Mouse (Mus musculus) heart, postnatal 25 days (tissue): ENCODE results near the gene Cdc42ep5. TPM values are rescaled to one million over a fixed set of nuclear protein-coding genes. Genes with fewer than 3 reads are reported as not detected.

Experiments
- DNase-seq: peaks from one replicate; pipeline ENCODE4 v3.0.0; 2022; ENCODE audit warnings: low spot score
- intact Hi-C: fragments of 180-260 bp; cut with DNase I; formaldehyde crosslinking; loops from one replicate; pipeline ENCODE4 v1.15.1; 2025
- total RNA-seq, 2 experiments: library from RNA; stranded (reverse); gene quantifications; 2 replicates each; pipeline ENCODE4 v1.2.3; 2021

Cdc42ep5 gene
- total RNA-seq, 2 experiments from 2014 or later = 5.7 to 5.9 TPM

- DNase-seq = no peak
- intact Hi-C loops = loop anchor here (2.0 to 10.0 kb wide), 2 partner anchors 295 to 373 kb away; partner anchors contain the start of gene Ppp1r12c
These were observed 32.7 kb downstream of the Cdc42ep5 start for GRCm38 (mm10) chr7:4131964-4132363.

DNA sequence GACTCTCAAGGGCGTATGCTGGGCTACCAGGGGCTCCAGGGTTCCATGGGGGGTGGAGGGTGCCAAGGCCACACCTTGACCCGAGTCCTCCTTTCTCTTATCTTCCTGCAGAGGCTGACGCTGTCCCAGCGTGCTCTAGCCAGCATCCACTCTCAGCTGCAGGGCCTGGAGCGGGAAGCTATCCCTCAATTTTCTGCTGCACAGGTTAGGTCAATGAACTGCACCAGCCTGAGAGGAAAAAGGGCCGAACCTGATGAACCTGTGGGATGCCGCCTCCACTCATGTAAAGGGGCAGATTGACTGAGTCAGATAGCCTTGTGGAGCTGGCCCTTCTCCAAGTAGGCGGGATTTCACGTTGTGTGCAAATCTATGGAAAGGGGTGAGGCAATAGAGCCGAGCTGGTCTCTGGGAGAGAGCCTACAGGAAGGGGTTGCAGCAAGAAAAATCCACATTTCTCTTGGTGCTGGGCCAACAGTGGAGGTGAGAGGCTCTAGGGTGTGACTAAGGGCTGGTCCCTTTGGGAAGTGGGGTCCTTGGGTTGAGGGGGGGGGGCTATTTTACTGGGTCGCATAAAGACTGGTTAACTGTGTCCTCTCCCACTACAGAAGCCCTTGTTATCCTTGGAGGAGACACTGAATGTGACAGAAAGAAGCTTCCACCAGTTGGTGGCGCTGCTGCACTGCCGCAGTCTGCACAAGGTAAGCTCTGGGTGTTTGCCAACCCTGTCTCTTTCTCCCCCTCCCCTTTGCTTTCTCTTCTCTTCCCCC, 33.8 kb downstream of the Cdc42ep5 start:
- DNase-seq = no peak
- intact Hi-C loops = loop anchor here (2.0 to 10.0 kb wide), 2 partner anchors 296 to 374 kb away; partner anchors contain the start of gene Ppp1r12c

DNA sequence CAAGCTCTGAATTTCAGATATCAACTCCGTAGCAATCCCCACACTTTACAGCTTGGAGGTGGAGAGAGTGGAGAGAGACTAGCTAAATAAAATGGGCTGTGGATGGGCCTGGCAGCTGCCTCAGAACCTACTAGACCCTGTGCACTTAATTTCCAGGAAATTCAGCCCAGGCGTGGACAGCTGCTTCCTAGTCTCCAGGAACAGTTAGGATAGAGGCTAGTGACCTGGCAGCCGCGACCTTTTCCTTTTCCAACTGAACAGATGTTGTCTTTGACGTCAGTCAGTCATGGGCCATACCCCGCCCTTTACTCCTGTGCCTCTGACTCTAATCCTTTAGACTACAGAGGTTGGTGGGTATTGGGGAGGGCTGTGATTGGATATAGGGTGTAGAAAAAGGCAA, 35.8 kb downstream of the Cdc42ep5 start:
- intact Hi-C loops = no loop called here
- peak; percentile 55 for DNase-seq

DNA sequence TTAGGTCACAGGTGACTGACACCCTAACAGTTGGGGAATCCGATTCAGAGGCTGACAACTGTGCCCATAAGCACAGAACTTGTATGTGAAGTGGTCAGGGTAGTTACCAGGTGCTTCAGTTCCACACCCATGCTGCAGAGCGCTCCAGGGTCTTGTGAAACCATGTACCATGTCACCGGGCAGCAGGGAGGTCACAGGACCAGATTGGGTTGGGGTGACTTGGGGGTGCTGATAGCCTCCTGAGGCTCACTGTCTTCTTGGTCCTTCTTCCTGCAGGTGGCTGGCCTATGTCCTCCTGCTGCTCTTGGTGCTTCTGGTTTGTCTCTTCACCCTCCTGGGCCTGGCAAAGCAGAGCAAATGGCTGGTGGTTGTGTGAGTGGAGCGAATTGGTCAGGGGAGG, 36.8 kb downstream of the Cdc42ep5 start:
- intact Hi-C loops = no loop called here
- no peak for DNase-seq

DNA sequence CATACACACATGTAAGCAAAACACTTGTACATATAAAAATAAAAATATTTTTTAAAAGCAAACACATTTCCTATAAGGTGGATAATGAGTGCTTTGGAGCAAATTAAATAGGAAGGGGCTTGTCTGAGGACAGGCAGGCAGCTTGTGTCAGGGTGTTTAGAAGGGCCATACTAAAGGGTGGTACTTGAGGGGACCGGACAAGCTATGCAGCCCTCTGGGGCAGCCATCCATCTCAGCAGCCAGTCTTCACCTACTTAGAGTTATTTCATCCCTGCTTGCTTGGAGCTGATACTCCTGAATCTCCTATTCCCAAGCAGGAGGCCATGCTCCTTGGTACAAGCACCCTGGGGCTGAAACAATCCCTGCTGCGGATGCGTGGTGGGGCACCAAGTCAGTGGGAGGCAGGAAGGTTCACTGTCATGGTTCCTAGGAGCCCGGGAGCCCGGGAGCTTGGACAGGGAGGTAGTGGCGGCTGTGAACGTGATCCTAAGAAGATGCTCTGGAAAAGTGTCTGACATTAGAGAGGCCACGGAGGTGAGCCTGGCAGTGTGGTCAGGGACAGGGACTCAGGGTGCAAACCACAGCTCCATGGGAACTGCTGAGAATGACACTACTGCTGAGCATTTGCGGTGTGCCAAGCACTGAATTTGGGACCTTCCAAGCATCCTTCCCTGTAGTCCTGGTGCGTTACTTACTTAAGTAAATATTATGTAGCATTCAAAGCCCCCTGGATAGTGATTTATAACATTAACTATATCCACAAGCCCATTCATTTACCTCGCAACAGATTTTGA, 37.5 kb downstream of the Cdc42ep5 start:
- no peak for DNase-seq
- intact Hi-C loops = no loop called here

GRCm38 (mm10) chr7:4125306-4125705, 39.4 kb downstream of the Cdc42ep5 start:
- intact Hi-C loops = loop anchor here (2.0 kb wide), 1 partner anchor 23 kb away; no protein-coding TSS in a partner anchor
- no peak for DNase-seq

DNA sequence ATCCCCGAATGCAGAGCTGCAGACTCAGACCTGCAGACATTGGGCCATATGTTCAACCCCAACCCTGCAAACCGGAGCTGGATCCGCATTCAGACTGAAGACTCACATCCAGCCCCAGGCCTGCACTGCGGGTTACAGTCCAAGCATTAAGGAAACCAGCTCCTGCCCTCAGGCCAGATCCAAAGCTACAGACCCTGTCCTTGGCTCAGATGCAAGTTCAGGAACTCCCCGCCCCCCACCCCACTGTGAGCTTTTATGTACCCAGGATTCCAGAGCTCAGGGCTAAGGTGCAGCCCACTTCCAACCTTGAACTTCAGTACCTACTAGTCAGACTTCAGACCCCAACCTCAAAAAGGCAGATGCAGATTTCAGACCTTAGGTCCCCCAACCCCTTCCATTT, 39.8 kb downstream of the Cdc42ep5 start:
- DNase-seq = no peak
- intact Hi-C loops = loop anchor here (2.0 kb wide), 1 partner anchor 22 kb away; no protein-coding TSS in a partner anchor

- intact Hi-C loops = loop anchor here (2.0 kb wide), 1 partner anchor 22 kb away; no protein-coding TSS in a partner anchor
- no peak for DNase-seq
These were observed 40.3 kb downstream of the Cdc42ep5 start for GRCm38 (mm10) chr7:4124315-4124759.

DNA sequence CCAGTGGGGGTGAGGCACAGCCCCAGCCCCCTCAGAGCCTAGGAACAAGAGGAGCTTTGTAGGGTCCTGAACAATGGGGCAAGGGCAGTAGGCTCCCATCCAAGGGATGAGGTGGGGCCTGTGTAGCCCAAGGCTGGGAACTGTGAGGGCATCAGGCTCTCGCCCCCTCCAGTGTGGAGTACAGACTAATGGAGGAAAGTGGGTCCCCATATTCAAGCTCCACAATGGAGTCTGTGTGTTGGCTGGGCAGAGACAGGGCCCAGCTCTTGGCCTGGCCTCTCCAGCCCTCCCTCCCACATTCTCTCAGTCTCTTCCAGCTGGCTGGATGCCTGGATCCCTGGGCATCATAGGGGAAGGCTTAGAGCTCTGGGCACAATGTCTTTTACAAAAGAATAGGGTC, 40.9 kb downstream of the Cdc42ep5 start:
- intact Hi-C loops = loop anchor here (2.0 kb wide), 1 partner anchor 21 kb away; no protein-coding TSS in a partner anchor
- no peak for DNase-seq

- DNase-seq = no peak
- intact Hi-C loops = no loop called here
These were observed 41.9 kb downstream of the Cdc42ep5 start for GRCm38 (mm10) chr7:4122783-4123182.

- intact Hi-C loops = no loop called here
- DNase-seq = no peak
These were observed 42.4 kb downstream of the Cdc42ep5 start for GRCm38 (mm10) chr7:4122076-4122768.

DNA sequence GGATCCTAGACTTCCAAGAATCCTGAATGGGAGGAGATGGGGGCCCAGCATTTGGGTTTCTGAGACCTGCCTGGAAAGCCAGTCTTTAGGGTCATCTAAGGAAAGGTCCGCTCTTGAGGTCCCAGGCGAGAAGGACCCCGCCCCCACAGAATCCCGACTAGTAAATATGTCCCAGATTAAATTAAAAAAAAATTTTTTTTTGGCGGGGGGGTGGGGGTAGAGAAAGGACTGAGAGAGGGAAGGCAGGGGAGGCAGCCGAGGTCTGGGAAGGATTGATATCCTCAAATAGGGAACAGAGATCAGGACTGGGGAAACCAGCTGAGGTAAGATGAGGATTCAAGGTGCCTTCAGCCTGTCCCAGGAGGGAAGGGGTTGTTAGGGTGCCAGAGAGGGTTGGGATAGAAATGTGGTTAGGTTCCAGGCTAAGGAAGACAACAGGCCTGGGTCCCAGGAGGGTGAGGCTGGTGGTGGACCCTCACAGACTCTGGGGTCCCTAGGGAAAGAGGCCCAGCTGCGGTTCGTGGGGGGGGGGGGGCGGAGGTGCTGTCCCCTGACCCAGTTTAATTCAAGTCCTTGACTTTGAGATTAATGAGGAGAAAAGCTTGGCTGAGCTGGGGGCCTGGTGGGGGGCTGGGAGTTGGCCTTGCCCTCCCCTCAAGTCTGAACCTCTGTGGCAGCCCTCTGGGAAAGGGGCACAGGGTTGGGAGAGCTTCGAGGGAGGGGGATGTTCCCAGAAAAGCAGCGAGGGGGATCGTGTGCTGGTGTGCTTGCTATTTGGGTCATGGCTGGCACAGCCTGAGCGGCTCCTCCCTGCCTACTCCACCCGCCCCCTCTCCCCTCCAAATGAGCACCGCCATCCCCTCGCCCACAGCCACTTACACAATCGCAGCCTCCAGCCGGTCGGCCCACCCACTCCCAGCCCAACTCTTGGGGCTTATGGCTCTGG, 44.4 kb downstream of the Cdc42ep5 start:
- intact Hi-C loops = no loop called here
- DNase-seq = no peak

- DNase-seq = no peak
These were observed 45.2 kb downstream of the Cdc42ep5 start, which contains the start of gene Ttyh1 for GRCm38 (mm10) chr7:4119344-4119902. TSS of gene Ttyh1 (plus strand) at chr7:4119408.

DNA sequence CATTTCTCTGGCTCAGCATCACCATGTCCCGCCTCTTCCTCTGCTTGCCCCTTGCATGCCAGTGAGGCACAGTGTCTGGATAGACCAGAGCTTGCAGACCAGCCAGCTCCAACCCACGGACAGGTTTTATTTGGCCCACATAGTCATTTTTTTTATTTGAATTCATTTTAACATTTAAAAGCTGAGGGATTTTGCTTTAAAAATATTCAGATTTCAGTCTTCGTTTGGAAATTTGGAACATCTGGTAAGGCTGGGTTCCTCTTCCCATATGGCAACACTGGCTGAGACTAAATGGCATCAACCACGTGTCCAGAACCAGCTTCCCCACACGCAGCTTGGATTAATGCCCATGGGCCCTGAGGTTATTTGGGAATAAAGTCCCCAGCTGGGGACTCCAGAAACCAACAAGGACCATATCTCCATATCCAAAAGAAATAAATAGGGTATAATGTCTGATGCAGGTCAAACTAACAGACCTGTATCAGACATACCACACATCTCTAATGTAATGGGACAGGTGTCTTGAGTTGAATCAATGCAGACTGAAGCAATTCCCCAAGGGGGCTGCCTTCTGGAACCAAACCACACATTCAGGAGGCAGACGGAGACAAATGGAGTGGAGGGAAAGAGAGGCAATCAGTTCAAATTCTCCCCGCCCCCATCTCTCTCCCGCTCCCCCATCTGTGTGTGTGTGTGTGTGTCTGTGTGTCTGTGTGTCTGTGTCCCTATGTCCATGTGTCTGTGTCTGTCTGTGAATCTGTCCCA, 47.4 kb downstream of the Cdc42ep5 start:
- DNase-seq = no peak
- intact Hi-C loops = no loop called here

More at GRCm38 (mm10) chr7:4119344-4119902, 45.2 kb downstream of the Cdc42ep5 start, which contains the start of gene Ttyh1:
- intact Hi-C loops = no loop called here

DNA sequence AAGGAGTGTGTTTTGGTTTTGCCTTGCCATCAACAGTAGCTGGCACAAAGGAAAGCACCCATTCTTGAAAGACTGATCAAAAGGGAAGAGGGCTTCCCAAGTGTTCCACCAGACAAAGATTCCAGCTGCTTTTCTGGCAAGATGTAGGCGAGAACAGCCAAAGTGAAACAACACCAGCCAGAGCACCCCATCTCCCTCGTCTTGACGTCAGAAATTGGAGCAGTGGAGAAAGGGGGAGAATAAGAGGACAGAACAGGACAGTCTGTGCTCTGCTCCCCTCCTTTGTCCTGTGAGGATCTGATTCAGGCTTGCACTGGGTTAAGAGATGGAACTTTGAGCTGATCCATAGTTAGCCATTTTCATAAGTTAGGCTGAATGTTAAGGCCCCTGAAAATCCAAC, 52.9 kb downstream of the Cdc42ep5 start:
- intact Hi-C loops = no loop called here
- DNase-seq = no peak

- intact Hi-C loops = loop anchor here (2.0 to 5.0 kb wide), 3 partner anchors 21 to 323 kb away; no protein-coding TSS in a partner anchor
- no peak for DNase-seq
These were observed 61.2 kb downstream of the Cdc42ep5 start for GRCm38 (mm10) chr7:4103411-4103810.
